Mouse (Mus musculus) v-Abl transformed pro-B cells (cell line): ENCODE measurements around the gene Gipr.
"Not testable (repeated sequence)": the region's sequence is repeated elsewhere in the genome, so short reads cannot be mapped to it uniquely, and the experiment has no call there.

Experiments used
- in situ Hi-C, 2 experiments: fragments of 400-800 bp; cut with MboI; formaldehyde crosslinking; loops; one replicate each; pipeline ENCODE4 v1.15.1; 2025; ENCODE audit not compliant: unreplicated experiment in 2 of 2

The Gipr gene

DNA sequence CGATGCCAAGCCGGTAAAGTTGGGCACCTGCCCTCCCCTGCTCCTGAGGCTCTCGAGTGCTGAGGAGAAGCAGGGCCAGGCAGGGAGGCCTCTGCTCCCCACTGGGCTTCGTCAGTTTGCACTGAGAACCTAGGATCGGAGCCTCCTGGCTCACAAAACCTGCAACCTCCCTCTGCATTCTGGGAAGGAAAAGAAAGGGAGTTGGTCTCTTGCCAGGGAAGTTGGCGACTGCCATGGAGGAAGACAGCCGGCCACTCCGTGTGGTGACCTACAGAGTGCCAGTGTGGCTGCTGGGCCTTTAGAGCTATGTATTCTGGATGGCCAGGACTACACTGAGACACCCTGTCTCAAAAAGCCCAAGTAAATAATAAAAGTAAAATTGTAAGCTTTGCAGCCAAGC, 11.1 kb downstream of the Gipr start:
- in situ Hi-C loops, result no loop called here

- in situ Hi-C loops, result not testable (repeated sequence)
Observed at GRCm38 (mm10) chr7:19151121-19151520, 14.8 kb downstream of the Gipr start.

DNA sequence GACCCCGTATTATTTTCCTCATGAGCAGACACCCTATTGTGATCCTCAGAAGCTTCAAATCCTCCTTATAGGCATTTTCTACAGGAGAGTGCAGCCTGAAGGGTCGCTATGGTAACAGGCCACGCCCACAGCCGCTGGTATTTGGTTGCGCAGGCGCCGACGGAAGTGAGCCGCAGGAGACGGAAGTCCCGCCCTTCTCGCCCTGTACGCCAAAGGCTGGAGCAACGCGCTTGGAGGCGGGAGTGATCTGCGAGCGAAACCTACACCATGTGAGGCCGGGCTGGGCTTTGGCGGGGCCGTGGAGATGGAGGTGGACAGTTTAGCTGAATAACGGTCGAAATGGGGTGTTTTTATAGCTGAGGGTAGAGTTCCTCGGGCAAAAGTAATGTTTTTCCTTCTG, 16.3 kb downstream of the Gipr start, which contains the start of gene Snrpd2:
Gene Snrpd2, plus strand, starts transcription at position 97 of the 400 bp plus-strand sequence.
- in situ Hi-C loops, result no loop called here

DNA sequence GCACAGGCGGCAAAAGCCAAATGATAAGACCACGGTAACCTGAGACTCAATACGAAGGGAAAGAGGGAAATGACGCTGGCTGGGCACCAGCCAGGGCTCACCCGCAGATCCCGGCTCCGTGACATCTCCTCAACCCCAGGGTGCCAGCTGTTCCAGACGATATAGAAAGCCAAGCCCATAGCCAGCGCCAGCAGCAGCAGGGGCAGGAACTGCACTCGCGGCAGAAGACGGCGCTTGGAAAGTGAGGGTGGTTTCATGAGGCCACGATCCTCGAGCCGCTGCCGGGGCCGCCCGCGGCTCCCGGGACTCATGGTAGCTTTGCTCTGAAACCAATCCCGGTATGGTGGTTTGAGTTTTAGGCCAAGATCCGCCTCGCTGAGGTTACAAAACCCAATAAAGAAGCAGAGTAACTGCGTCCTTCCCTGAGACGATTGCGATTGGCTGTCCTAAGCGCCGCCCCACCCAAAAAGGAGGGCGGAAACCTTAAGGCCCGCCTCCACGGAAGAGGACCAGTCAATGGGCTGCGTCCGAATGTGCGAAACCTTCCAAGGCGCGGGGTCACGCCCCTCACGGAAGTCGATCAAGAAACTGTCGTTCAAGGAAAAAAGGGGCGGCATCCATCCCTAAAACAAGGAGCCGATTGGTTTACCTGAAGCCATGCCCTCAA, 16.9 kb downstream of the Gipr start, which contains the start of gene Qpctl:
Gene Qpctl, minus strand, starts transcription at position 417 of the 667 bp plus-strand sequence.
- in situ Hi-C loops, result no loop called here

GRCm38 (mm10) chr7:19148180-19148874, 17.6 kb downstream of the Gipr start:
- in situ Hi-C loops, result no loop called here

DNA sequence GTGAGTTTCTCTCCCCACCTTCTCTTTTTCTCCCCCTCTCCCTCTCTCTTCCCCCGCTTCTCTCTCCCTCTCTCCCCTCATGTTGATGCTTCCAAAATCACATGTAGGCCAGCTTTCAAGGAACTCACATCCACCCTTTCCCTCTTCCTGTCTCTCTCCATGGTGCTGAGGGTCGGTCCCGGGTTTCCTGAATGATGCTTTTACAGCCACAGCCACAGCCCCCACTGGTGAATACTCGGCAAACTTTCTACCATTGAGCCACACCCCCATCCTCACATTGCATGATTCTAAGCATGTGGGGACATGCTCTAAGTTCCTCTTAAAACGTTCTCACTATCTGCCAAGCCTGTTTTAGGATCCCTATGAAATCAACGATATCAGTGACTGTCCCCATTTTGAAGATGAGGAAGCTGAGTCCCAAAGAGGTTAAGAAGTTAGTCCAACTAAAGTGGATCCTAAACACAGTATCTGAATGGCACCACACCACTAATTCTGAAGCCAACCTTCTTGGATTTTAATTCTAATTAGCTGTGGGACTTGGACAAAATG, 18.4 kb downstream of the Gipr start:
- in situ Hi-C loops, result no loop called here

GRCm38 (mm10) chr7:19146793-19147192, 19.1 kb downstream of the Gipr start:
- in situ Hi-C loops, result no loop called here

DNA sequence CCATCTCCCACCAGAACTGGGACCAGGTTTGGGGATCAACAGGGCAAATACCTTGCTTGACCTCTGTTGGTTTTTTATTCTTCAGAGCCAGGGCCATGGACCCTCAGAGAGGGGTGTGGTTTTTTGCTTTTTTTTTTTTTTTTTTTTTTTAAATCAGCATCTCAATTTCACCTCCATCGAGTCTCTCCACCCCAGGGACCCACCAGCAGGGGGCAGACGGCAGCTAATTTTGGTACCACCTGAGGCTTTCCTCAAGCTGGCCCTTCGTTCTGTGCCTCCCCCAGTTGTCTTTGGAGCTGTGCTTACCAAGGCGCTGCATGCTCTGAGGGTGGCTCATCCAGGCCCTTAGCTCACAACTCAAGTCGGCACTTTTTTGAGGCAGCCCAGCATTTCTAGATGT, 28.5 kb downstream of the Gipr start:
- in situ Hi-C loops, result loop anchor here in 1 of 2 experiments (5.0 kb wide), 1 partner anchor 35 kb away; no protein-coding TSS in a partner anchor

DNA sequence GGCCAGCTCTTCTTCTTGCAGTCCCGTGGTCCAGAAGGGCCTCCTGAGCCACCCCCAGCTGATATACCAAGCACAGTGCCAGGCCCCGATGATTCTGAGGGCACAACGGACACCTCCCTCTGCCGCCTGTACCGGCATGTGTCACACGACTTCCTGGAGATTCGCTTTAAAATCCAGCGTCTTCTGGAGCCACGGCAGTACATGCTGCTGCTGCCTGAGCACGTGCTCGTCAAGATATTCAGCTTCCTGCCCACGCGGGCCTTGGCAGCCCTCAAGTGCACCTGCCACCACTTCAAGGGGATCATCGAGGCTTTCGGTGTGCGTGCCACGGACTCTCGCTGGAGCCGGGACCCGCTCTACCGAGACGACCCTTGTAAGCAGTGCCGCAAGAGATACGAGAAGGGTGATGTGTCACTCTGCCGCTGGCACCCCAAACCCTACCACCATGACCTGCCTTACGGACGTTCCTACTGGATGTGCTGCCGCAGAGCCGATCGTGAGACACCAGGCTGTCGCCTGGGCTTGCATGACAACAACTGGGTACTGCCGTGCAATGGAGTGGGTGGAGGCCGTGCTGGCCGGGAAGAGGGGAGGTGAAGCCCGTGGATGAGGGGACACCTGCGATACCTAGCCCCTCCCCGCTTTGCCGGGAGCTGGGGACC, 29.1 kb downstream of the Gipr start:
- in situ Hi-C loops, result loop anchor here in 1 of 2 experiments (5.0 kb wide), 1 partner anchor 35 kb away; no protein-coding TSS in a partner anchor

GRCm38 (mm10) chr7:19136168-19136567, 29.8 kb downstream of the Gipr start:
- in situ Hi-C loops, result loop anchor here in 1 of 2 experiments (5.0 kb wide), 1 partner anchor 36 kb away; no protein-coding TSS in a partner anchor

GRCm38 (mm10) chr7:19131324-19131848, 34.5 kb downstream of the Gipr start:
- in situ Hi-C loops, result no loop called here

DNA sequence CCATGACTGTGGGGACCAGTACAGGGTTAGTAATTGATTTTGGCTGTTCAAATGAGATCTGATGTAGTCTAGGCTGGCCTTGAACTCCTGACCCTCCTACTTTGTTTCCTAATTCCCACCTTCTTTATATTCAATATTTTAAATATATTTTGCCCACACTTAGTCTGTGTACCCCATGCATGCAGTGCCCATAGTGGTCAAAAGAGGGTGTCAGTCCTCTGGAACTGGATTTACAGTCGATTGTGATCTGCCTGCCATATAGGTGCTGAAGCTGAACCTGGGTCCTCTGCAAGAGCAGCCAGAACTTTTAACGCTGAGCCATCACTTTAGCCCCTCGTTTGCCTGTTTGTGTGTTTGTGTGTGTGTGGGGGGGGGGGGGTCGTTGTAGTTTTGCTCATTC, 35.3 kb downstream of the Gipr start:
- in situ Hi-C loops, result no loop called here

DNA sequence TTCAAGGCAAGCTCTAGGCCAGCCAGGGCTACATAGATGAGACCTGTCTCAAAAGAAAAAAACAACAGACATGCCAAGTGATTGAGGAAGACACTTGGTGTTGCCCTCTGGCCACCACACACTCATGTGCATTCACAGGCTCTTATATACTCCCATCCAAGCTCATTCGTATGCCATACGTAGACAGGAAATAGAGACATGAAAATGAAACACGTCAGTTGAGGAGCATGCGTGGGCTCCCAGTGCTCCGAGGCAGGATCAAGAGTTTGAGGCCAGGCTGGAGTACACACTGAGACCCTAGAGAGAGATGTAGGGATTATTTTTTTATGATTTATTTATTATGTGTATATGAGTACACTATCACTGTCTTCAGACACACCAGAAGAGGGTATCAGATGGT, 36.5 kb downstream of the Gipr start:
- in situ Hi-C loops, result no loop called here

- in situ Hi-C loops, result no loop called here
Observed at GRCm38 (mm10) chr7:19127744-19128143, 38.2 kb downstream of the Gipr start.

- in situ Hi-C loops, result no loop called here
Observed at GRCm38 (mm10) chr7:19124713-19125112, 41.2 kb downstream of the Gipr start.

DNA sequence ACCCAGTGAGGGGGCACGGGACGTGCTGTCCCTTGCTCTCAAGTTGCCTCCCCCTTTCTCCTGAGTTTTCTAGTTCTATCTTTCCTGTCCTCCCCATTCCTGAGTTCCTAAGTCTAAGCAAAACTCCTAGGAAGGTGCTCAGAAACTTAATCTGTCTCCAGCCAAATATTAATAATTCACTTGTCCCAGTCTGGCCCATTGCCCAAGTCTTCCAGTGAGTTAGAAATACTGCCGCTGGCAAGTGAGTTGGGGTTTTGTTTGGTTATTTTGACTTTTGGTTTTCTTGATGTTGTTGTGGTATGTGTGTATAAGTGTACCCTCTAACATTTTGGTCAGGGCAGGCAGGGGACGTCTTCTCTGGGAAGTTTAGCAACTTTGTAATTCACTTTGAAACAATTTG, 44.2 kb downstream of the Gipr start:
- in situ Hi-C loops, result no loop called here

DNA sequence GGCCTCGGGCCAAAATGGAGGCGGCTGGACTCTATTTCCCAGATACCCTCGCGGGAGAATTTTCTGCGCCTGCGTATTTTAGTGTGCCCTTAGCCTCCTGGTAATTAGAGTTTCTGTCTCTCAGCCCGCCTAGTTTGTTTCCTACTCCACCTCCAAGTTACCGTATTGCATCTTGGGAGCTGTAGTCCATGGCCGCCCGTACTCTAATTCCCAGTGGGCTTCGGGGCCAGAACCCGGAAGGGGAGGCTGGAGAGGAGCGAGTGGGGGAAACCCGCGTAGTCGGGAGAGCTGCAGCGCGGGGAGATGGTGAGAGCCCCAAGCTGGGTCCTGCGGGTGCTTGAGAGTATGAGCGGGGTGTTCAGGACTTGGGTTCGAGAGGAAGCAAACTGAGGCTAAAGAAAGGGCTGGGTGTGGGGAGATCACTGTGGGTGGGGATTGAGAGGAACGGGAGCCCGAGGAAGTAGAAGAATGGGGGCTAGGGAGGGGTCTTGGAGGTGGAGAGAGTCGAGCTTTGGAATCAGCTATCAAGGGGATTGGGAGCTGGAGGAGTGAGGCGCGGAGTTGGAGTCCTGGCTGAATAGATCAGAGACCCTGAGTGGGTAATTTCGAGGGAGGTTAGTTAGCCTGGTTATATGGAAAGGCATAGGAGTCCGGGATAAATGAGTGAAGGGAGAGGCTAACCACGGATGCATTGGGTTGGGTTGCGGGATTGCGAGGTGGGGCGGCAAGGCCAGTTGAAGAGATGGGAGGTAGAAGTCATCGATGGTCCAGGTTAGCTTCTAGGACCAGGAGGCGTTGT, 46.1 kb downstream of the Gipr start, which contains the start of gene Fbxo46:
Gene Fbxo46, plus strand, starts transcription at position 229 of the 799 bp plus-strand sequence.
- in situ Hi-C loops, result no loop called here

DNA sequence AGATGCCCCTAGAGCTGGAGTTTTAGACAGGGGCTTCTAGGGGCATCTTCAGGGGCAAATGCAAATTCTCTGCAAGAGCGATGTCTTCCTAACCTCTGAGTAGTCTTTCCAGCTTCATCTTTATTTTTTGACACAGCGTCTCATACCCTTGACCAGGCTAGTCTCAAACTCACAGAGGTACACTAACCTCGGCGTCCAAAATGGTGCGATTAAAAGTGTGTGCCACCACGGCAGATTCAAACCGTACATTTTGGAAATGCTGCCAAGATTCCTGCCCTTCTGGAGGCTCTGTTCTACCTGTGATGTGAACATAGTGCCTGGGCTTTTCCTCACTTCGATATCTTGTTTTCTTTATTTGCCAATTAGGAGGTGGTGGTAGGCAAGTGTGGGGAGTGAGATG, 46.8 kb downstream of the Gipr start:
- in situ Hi-C loops, result no loop called here

DNA sequence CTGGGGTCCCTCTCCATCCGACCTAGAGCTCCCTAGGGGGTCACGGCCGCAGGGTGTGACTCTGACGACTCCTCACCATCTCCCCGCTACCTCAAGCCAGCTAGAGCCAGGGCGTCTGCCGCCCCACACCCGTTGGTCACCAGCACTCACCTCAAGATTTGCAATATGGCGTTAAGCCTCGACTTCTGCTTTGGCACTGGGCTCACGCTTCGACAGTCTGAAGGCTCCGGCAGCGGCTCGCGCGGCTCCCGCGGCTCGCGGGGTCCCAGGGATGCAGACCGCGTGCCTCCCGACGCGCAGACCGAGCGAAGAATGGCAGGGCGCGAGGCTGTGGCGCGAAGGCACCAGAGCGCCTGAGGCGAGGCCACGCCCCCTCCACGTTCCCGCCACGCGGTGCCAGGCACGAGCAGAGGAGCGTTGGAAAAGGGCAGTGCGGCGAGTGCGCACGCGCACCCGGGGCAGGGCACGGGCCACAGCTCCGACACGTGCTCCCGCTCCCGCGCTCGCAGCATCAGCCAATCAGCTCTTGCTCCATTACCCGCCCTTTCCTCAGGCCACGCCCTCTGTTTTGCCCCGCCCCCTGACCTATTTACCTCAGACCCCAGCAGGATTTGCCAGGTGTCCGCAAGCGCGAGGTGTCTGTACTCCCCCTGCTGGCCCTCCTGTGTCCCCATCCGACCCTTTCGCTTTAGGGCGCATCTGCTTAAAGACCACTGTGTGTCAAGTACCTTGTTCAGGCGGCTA, 47.7 kb downstream of the Gipr start, which contains the start of gene Gm4969:
Gene Gm4969, minus strand, starts transcription at position 341 of the 744 bp plus-strand sequence.
- in situ Hi-C loops, result no loop called here
